Mouse (Mus musculus) forebrain, embryonic 13.5 days (tissue): ENCODE data around the gene Ilf2. TPM values are rescaled to one million over a fixed set of nuclear protein-coding genes. Genes with fewer than 3 reads are reported as not detected.

Source experiments
- ATAC-seq: fragments of 200-750 bp; cut with Nextera tagmentation; 2 replicates; pipeline ENCODE4 v1.8.0; 2017
- H3K27ac ChIP-seq: fragments of 300-500 bp; sonication (generic); 2 replicates; pipeline ENCODE4 v1.5.1; 2015; ENCODE audit warnings: inconsistent platforms, mild to moderate bottlenecking, moderate library complexity
- H3K27me3 ChIP-seq: fragments of 300-500 bp; sonication (generic); 2 replicates; pipeline ENCODE4 v1.6.1; 2015; ENCODE audit warnings: mild to moderate bottlenecking, inconsistent platforms
- H3K36me3 ChIP-seq: fragments of 300-500 bp; sonication (generic); 2 replicates; pipeline ENCODE4 v1.6.1; 2015; ENCODE audit warnings: mild to moderate bottlenecking, inconsistent platforms; ENCODE audit not compliant: poor library complexity, severe bottlenecking
- H3K4me1 ChIP-seq: fragments of 300-500 bp; sonication (generic); 2 replicates; pipeline ENCODE4 v1.6.1; 2015; ENCODE audit warnings: inconsistent platforms
- H3K4me2 ChIP-seq: fragments of 300-500 bp; sonication (generic); 2 replicates; pipeline ENCODE4 v1.6.1; 2015; ENCODE audit warnings: inconsistent platforms, mild to moderate bottlenecking, moderate library complexity
- H3K4me3 ChIP-seq: fragments of 300-500 bp; sonication (generic); 2 replicates; pipeline ENCODE4 v1.5.1; 2015; ENCODE audit warnings: mild to moderate bottlenecking, inconsistent platforms
- H3K9ac ChIP-seq: fragments of 300-500 bp; sonication (generic); 2 replicates; pipeline ENCODE4 v1.6.1; 2015; ENCODE audit warnings: mild to moderate bottlenecking, inconsistent platforms
- H3K9me3 ChIP-seq: fragments of 300-500 bp; sonication (generic); replicated peaks from 2 replicates; pipeline ENCODE4 v1.6.1; 2016; ENCODE audit warnings: inconsistent platforms
- WGBS: fragments of 180-500 bp; shearing (Covaris S2); methylation state at CpG from one replicate; pipeline ENCODE4 v1.1.7; 2015; 5-methylcytosine and 5-hydroxymethylcytosine counted together
- polyA plus RNA-seq: library from polyadenylated mRNA; unstranded; fragments of >200 nt; fragmentation: Nextera tagmentation; extraction: Ambion mirVana; gene quantifications from 2 replicates; pipeline ENCODE4 v1.2.1, GENCODE M21; 2015

The Ilf2 gene
- polyA plus RNA-seq = 367 and 388 TPM in 2 replicates

- Histone ChIP-seq H3K27me3 (no peaks in the 10 kb centered on the region), H3K4me2 (peak within 1 kb of the TSS; percentile 81), H3K9ac (peak within 1 kb of the TSS; percentile 92), H3K4me3 (peak within 1 kb of the TSS; percentile 84), H3K4me1 (peaks cover 13% of the 10 kb centered on the region), H3K27ac (peak within 1 kb of the TSS; percentile 95), H3K36me3 (peaks cover 32% of the 10 kb centered on the region), H3K9me3 (no peaks in the 10 kb centered on the region)
- under 1% methylated on average over 45 of the region's 45 CpGs for WGBS
- peak; percentile 99 for ATAC-seq
These were observed at the start of gene Ilf2 for GRCm38 (mm10) chr3:90475831-90476611. Gene Ilf2 (plus strand): TSS chr3:90476126.

GRCm38 (mm10) chr3:90427574-90427973 is 48.4 kb upstream of the Ilf2 start:
- no peaks in the 10 kb centered on the region for H3K27me3 ChIP-seq
- H3K27ac ChIP-seq = no peak overlapping the region
- no peak for ATAC-seq
- peaks cover 22% of the 10 kb centered on the region for H3K4me1 ChIP-seq
- H3K9me3 ChIP-seq = no peaks in the 10 kb centered on the region
- no peak overlapping the region for H3K4me3 ChIP-seq
- H3K36me3 ChIP-seq = peaks cover 21% of the 10 kb centered on the region
- H3K4me2 ChIP-seq = no peak overlapping the region
- WGBS = 76% methylated on average over 1 of the region's 1 CpGs
- H3K9ac ChIP-seq = no peak overlapping the region

GRCm38 (mm10) chr3:90428186-90428585 is 47.7 kb upstream of the Ilf2 start:
- Histone ChIP-seq H3K27me3 (no peaks in the 10 kb centered on the region), H3K9ac (no peak overlapping the region), H3K36me3 (peaks cover 15% of the 10 kb centered on the region), H3K9me3 (no peaks in the 10 kb centered on the region), H3K4me3 (no peak overlapping the region), H3K27ac (no peak overlapping the region), H3K4me2 (no peak overlapping the region), H3K4me1 (peaks cover 22% of the 10 kb centered on the region)
- 94% methylated on average over 6 of the region's 6 CpGs for WGBS
- ATAC-seq = no peak

GRCm38 (mm10) chr3:90429576-90429975 is 46.4 kb upstream of the Ilf2 start:
- Histone ChIP-seq H3K27me3 (no peaks in the 10 kb centered on the region), H3K4me3 (no peak overlapping the region), H3K4me2 (no peak overlapping the region), H3K9ac (no peak overlapping the region), H3K36me3 (0 out of 2 replicates have a peak, but pooled peaks cover 8% of the 10 kb centered on the region), H3K9me3 (no peaks in the 10 kb centered on the region), H3K27ac (no peak overlapping the region), H3K4me1 (peaks cover 28% of the 10 kb centered on the region)
- ATAC-seq = no peak
- whole genome bisulfite sequencing = 90% methylated on average over 3 of the region's 3 CpGs

GRCm38 (mm10) chr3:90432348-90432747 is 43.6 kb upstream of the Ilf2 start:
- Histone ChIP-seq H3K27me3 (no peaks in the 10 kb centered on the region), H3K27ac (peak overlapping the region; percentile 94; the same call in 1 of the 2 replicates), H3K36me3 (0 out of 2 replicates have a peak, but pooled peaks cover 4% of the 10 kb centered on the region), H3K9me3 (no peaks in the 10 kb centered on the region), H3K4me1 (peaks cover 28% of the 10 kb centered on the region), H3K4me3 (peak overlapping the region; percentile 65), H3K9ac (peak overlapping the region; percentile 93), H3K4me2 (peak overlapping the region; percentile 98)
- ATAC-seq = no peak
- WGBS = 21% methylated on average over 2 of the region's 2 CpGs

GRCm38 (mm10) chr3:90432811-90433219 is 43.1 kb upstream of the Ilf2 start:
- Histone ChIP-seq H3K4me1 (peaks cover 28% of the 10 kb centered on the region), H3K36me3 (0 out of 2 replicates have a peak, but pooled peaks cover 4% of the 10 kb centered on the region)

GRCm38 (mm10) chr3:90433381-90434020 is 42.4 kb upstream of the Ilf2 start, which contains the start of gene Ints3:
Gene Ints3 (minus strand): TSS chr3:90433622.
- Histone ChIP-seq H3K27ac (peak within 1 kb of the TSS; percentile 94), H3K27me3 (no peaks in the 10 kb centered on the region), H3K4me1 (peaks cover 28% of the 10 kb centered on the region), H3K9me3 (no peaks in the 10 kb centered on the region), H3K4me3 (peak within 1 kb of the TSS; percentile 65), H3K9ac (peak within 1 kb of the TSS; percentile 93), H3K4me2 (peak within 1 kb of the TSS; percentile 98), H3K36me3 (0 out of 2 replicates have a peak, but pooled peaks cover 4% of the 10 kb centered on the region)
- peak; percentile 100 for ATAC-seq
- whole genome bisulfite sequencing = 1% methylated on average over 52 of the region's 52 CpGs

More at GRCm38 (mm10) chr3:90432811-90433219, 43.1 kb upstream of the Ilf2 start:
- Histone ChIP-seq H3K9me3 (no peaks in the 10 kb centered on the region), H3K9ac (peak overlapping the region; percentile 93), H3K4me3 (peak overlapping the region; percentile 65), H3K4me2 (peak overlapping the region; percentile 98), H3K27ac (peak overlapping the region; percentile 94), H3K27me3 (no peaks in the 10 kb centered on the region)
- no peak; the same call in 1 of the 2 replicates for ATAC-seq
- 2% methylated on average over 12 of the region's 12 CpGs for WGBS

- Histone ChIP-seq H3K4me2 (peak overlapping the region; percentile 98), H3K4me1 (peaks cover 28% of the 10 kb centered on the region), H3K27ac (peak overlapping the region; percentile 51; the same call in 1 of the 2 replicates), H3K9ac (peak overlapping the region; percentile 93), H3K27me3 (no peaks in the 10 kb centered on the region), H3K9me3 (no peaks in the 10 kb centered on the region), H3K4me3 (peak overlapping the region; percentile 65), H3K36me3 (0 out of 2 replicates have a peak, but pooled peaks cover 4% of the 10 kb centered on the region)
- WGBS = 52% methylated on average over 11 of the region's 11 CpGs
- ATAC-seq = no peak
These were observed 41.7 kb upstream of the Ilf2 start for GRCm38 (mm10) chr3:90434073-90434730.

- Histone ChIP-seq H3K9ac (no peak overlapping the region), H3K36me3 (no peaks in the 10 kb centered on the region), H3K9me3 (no peaks in the 10 kb centered on the region), H3K4me3 (no peak overlapping the region), H3K4me2 (no peak overlapping the region), H3K27me3 (no peaks in the 10 kb centered on the region), H3K27ac (no peak overlapping the region), H3K4me1 (peaks cover 10% of the 10 kb centered on the region)
- ATAC-seq = no peak
- WGBS = 86% methylated on average over 4 of the region's 4 CpGs
These were observed 38.8 kb upstream of the Ilf2 start for GRCm38 (mm10) chr3:90437131-90437530.

GRCm38 (mm10) chr3:90440756-90441155 is 35.2 kb upstream of the Ilf2 start:
- 85% methylated on average over 2 of the region's 2 CpGs for WGBS
- no peak for ATAC-seq
- no peaks in the 10 kb centered on the region for H3K27me3 ChIP-seq
- no peak overlapping the region for H3K27ac ChIP-seq
- no peaks in the 10 kb centered on the region for H3K9me3 ChIP-seq
- H3K4me1 ChIP-seq = no peaks in the 10 kb centered on the region
- H3K4me2 ChIP-seq = no peak overlapping the region
- no peaks in the 10 kb centered on the region for H3K36me3 ChIP-seq
- no peak overlapping the region for H3K9ac ChIP-seq
- H3K4me3 ChIP-seq = no peak overlapping the region

GRCm38 (mm10) chr3:90443977-90444376 is 31.9 kb upstream of the Ilf2 start:
- H3K9me3 ChIP-seq = no peaks in the 10 kb centered on the region
- H3K27me3 ChIP-seq = no peaks in the 10 kb centered on the region
- H3K4me3 ChIP-seq = no peak overlapping the region
- 90% methylated on average over 3 of the region's 3 CpGs for WGBS
- peaks cover 11% of the 10 kb centered on the region for H3K4me1 ChIP-seq
- no peak overlapping the region for H3K9ac ChIP-seq
- ATAC-seq = no peak
- H3K27ac ChIP-seq = no peak overlapping the region
- H3K4me2 ChIP-seq = no peak overlapping the region
- H3K36me3 ChIP-seq = no peaks in the 10 kb centered on the region
